Mouse (Mus musculus): ENCODE results near the gene Aldh8a1. TPM values are rescaled to one million over a fixed set of nuclear protein-coding genes. Genes with fewer than 3 reads are reported as not detected.
"Not testable (repeated sequence)": the region's sequence is repeated elsewhere in the genome, so short reads cannot be mapped to it uniquely, and the experiment has no call there.

Gene Aldh8a1
- polyA plus RNA-seq, 1 experiment from 2014 or later, result 0.19 TPM

DNA sequence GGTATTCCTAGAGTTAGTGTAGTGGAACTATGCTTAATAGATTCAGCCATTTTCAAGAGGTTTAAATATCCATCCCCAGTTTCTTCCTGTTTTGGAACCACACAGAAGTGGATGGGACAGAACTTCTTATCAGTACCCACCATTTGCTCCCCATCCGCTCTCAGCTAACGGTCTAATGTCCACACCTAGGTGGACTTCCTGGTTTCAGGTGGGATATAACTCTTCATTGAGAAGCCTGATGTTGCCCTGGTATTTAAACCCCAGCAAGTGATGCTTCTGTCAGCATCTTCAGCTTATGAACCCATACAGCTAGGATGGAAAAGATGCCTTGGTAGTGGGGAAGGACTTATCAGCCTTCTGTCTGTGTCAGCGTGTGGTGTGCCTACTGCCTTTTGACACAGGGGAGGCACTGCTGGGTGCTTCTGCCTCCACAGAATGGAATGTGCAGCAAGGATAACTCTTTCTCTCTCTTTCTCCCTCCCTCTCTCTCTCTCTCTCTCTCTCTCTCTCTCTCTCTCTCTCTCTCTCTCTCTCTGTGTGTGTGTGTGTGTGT lies 8.1 kb downstream of the Aldh8a1 start:
- Histone ChIP-seq H3K27me3 (ENCODE audit: insufficient read depth, poor library complexity, severe bottlenecking) (no peaks in the 10 kb centered on the region), H3K4me1 (peaks cover 19% of the 10 kb centered on the region), H3K4me3 (no peak overlapping the region), H3K9me3 (no peaks in the 10 kb centered on the region), H3K27ac (no peak overlapping the region), H3K36me3 (no peaks in the 10 kb centered on the region)
- WGBS, result 58% methylated on average over 3 of the region's 3 CpGs
- DNase-seq (ENCODE audit: low spot score), result no peak

DNA sequence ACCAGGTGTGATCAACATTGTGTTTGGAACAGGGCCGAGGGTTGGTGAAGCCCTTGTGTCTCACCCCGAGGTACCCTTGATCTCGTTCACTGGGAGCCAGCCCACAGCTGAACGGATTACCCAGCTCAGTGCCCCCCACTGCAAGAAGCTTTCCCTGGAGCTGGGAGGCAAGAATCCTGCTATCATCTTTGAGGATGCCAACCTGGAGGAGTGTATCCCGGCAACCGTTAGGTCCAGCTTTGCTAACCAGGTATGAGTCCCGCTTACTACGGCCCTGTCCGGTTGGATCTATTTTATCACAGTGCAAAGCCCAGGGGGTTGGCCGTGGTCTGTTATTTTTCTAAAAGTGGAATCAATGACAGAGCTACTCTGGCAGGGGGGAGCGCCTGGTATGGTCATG lies 12.0 kb downstream of the Aldh8a1 start:
- DNase-seq (ENCODE audit: low spot score), result no peak
- Histone ChIP-seq H3K27ac (no peak overlapping the region), H3K27me3 (ENCODE audit: insufficient read depth, poor library complexity, severe bottlenecking) (no peaks in the 10 kb centered on the region), H3K36me3 (no peaks in the 10 kb centered on the region), H3K4me3 (no peak overlapping the region), H3K4me1 (peaks cover 19% of the 10 kb centered on the region), H3K9me3 (no peaks in the 10 kb centered on the region)
- 81% methylated on average over 11 of the region's 11 CpGs for WGBS

DNA sequence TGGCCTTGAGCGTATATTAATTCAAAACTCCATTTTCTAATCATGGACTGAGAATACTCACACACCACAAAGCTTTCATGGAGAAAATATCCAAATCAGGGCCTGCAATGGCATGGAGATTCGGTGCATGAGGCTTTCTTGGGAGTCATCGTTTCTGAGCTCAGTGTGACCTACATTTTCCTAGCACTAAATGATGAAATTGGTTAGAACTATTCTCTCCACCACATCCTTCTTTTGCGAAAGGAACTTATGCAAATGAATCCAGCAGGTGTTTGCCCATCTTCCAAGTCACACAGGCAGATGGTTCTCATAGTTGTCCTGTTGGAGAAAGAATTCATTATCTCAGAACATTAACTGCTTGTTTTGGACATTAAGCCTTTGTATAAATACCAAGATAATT lies 13.3 kb downstream of the Aldh8a1 start:
- H3K27me3 ChIP-seq (ENCODE audit: insufficient read depth, poor library complexity, severe bottlenecking), result no peaks in the 10 kb centered on the region
- peaks cover 18% of the 10 kb centered on the region for H3K4me1 ChIP-seq
- no peak overlapping the region for H3K4me3 ChIP-seq
- H3K27ac ChIP-seq, result no peak overlapping the region
- H3K36me3 ChIP-seq, result no peaks in the 10 kb centered on the region
- H3K9me3 ChIP-seq, result no peaks in the 10 kb centered on the region
- WGBS, result 83% methylated on average over 4 of the region's 4 CpGs
- no peak for DNase-seq (ENCODE audit: low spot score)

DNA sequence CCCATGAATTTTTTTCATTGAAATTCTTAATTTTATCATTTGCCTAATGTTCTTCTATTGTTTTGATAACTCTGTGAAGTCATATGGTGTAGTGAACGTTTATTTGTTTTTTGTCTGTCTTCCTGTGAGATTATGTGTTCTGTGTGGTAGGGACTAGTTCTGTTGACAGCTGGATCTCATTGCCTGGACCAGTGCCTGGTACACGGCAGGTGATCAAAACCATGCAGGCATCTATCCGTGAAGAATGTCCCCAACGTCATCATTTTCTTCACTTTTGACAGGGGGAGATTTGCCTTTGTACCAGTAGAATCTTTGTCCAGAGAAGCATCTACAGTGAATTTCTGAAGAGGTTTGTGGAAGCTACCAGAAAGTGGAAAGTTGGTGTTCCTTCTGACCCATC lies 14.2 kb downstream of the Aldh8a1 start:
- Histone ChIP-seq H3K27me3 (ENCODE audit: insufficient read depth, poor library complexity, severe bottlenecking) (no peaks in the 10 kb centered on the region), H3K27ac (no peak overlapping the region), H3K36me3 (no peaks in the 10 kb centered on the region), H3K4me3 (no peak overlapping the region), H3K4me1 (peaks cover 13% of the 10 kb centered on the region), H3K9me3 (no peaks in the 10 kb centered on the region)
- DNase-seq (ENCODE audit: low spot score), result peak; percentile 27
- 66% methylated on average over 4 of the region's 4 CpGs for WGBS

DNA sequence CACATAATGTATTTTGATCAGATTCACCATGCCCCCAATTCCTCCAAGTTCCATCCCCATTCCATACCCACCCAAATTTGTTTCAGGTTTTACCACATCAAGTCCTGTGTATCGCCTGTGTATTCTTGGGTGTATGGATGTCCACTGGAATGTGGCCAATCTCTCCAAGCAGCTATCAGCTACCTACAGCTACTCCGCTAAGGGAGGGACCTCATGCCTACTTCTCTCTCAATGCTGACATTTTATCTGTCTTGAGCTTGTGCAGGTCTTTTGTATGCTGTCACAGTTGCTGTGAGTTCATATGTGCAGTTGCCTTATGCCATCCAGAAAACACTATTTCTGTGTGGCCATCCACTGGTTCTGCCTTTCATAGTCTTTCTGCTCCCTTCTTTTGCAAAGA lies 16.3 kb downstream of the Aldh8a1 start:
- H3K27ac ChIP-seq, result no peak overlapping the region
- DNase-seq (ENCODE audit: low spot score), result peak; percentile 3
- H3K4me1 ChIP-seq, result peaks cover 23% of the 10 kb centered on the region
- WGBS, result 67% methylated on average over 2 of the region's 2 CpGs
- H3K9me3 ChIP-seq, result no peaks in the 10 kb centered on the region
- H3K36me3 ChIP-seq, result no peaks in the 10 kb centered on the region
- no peak overlapping the region for H3K4me3 ChIP-seq
- no peaks in the 10 kb centered on the region for H3K27me3 ChIP-seq (ENCODE audit: insufficient read depth, poor library complexity, severe bottlenecking)

DNA sequence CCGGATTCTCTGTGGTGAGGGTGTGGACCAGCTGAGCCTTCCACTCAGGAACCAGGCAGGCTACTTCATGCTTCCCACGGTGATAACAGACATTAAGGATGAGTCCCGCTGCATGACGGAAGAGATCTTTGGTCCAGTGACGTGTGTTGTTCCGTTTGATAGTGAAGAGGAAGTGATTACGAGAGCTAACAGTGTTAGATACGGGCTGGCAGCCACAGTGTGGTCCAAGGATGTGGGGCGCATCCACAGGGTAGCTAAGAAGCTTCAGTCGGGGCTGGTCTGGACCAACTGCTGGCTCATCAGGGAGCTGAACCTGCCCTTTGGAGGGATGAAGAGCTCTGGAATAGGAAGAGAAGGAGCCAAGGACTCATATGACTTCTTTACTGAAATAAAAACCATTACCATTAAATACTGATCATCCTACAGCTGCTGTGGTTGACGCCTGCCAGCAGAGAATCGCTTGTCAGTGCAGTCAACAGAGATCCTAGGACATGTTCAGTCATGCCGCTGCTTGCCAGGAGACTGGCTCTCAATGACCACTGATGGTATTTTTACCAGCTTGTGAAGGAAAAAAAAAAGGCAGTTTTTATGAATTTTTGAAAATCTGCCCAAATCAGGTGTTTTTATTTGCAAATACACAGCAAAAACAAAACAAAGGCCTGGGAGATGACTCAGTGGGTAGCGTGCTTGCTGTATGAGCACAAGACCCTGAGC lies 18.5 kb downstream of the Aldh8a1 start:
- 53% methylated on average over 14 of the region's 14 CpGs for WGBS
- Histone ChIP-seq H3K9me3 (no peaks in the 10 kb centered on the region), H3K4me1 (peaks cover 32% of the 10 kb centered on the region), H3K36me3 (no peaks in the 10 kb centered on the region), H3K27me3 (ENCODE audit: insufficient read depth, poor library complexity, severe bottlenecking) (no peaks in the 10 kb centered on the region), H3K4me3 (no peak overlapping the region), H3K27ac (no peak overlapping the region)
- DNase-seq (ENCODE audit: low spot score), result peak; percentile 73

DNA sequence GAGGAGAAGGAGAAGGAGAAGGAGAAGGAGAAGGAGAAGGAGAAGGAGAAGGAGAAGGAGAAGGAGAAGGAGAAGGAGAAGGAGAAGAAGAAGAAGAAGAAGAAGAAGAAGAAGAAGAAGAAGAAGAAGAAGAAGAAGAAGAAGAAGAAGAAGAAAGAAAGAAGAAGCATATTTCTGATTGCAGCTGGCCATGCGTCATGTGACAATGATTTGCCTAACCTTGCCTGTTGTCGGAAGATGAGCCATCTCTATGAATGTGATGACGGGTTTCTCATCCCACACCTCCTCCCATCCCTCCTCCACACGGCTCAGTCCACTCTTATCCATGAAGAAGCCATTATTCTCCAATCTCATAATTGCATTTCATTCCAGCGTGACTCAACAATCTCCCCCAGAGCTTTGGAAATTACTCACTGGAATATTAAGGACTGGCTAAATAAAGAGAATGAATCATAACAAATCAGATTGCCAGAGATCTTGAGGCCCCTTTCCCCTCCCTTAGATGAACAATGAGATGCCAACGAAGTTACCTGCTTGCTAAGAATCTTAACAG lies 21.9 kb downstream of the Aldh8a1 start:
- not testable (repeated sequence) for H3K36me3 ChIP-seq; H3K27me3 ChIP-seq (ENCODE audit: insufficient read depth, poor library complexity, severe bottlenecking); H3K9me3 ChIP-seq; H3K4me3 ChIP-seq
- Histone ChIP-seq H3K4me1 (peaks cover 50% of the 10 kb centered on the region), H3K27ac (peak overlapping the region; percentile 77)
- peak; percentile 41 for DNase-seq (ENCODE audit: low spot score)
- WGBS, result 70% methylated on average over 6 of the region's 6 CpGs

DNA sequence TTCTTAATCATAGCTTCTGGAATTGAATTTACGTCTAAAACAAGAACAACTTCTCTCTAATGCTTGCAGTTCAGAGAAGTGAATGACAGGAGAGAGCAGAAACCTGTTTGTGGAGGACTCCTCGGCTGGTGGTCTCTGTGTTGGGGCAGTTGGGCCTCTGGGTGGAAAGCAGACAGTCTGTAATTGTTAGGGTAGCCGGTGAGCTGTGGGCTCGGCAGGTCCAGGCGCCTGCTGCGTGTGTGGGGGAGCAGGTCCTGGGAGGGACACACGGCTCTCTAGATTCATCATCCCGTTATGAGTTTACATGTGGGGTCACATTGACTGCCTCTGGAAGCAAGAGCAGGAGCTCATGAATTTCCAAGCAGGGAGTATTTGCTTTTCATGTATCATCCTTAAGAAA lies 22.5 kb downstream of the Aldh8a1 start:
- H3K4me1 ChIP-seq, result peaks cover 50% of the 10 kb centered on the region
- DNase-seq (ENCODE audit: low spot score), result no peak
- H3K27me3 ChIP-seq (ENCODE audit: insufficient read depth, poor library complexity, severe bottlenecking), result no peaks in the 10 kb centered on the region
- H3K4me3 ChIP-seq, result no peak overlapping the region
- H3K9me3 ChIP-seq, result no peaks in the 10 kb centered on the region
- 26% methylated on average over 8 of the region's 8 CpGs for WGBS
- peak overlapping the region; percentile 77 for H3K27ac ChIP-seq
- no peaks in the 10 kb centered on the region for H3K36me3 ChIP-seq

DNA sequence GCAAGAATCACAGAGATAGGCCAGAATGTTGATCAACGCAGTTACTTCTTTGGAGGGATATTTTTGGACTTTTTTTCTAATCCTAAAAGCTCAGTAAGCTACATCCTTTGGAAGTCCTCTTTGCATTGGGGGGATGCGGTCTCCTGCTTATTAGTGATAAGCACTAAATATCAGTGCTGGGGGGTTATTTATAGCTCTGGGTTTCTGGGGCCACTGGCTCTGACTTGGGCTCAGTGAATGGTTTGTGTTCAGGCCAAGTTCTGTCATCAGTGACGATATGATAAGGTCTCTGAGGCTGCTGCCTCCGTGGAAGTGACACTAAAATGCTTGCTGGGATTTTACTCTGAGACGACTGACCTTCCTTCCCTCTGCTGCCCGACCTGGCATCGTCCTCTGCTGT lies 22.9 kb downstream of the Aldh8a1 start:
- WGBS, result 11% methylated on average over 7 of the region's 7 CpGs

DNA sequence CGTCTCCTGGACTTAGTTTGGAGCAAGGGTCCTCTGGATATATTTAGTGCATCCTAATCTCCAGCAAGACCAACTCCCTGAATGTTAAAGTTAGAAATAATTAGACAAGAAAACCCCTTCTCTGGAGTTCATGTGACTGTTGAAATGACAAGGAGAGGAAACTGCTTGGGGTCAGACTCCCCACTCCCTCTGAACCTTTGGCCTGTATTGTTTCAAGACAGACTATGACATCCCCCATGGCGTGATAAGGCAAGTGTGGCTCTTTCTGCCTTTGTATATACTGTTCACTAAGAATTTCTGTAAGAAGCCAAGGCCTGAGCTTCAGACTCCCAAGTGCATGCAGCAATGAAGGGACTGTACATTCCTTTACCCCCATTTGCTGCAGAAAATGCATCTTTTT lies 23.4 kb downstream of the Aldh8a1 start:
- peak; percentile 70 for DNase-seq (ENCODE audit: low spot score)
- peaks cover 47% of the 10 kb centered on the region for H3K4me1 ChIP-seq
- H3K27me3 ChIP-seq (ENCODE audit: insufficient read depth, poor library complexity, severe bottlenecking), result no peaks in the 10 kb centered on the region
- WGBS, result 10% methylated on average over 2 of the region's 2 CpGs
- H3K36me3 ChIP-seq, result no peaks in the 10 kb centered on the region
- H3K4me3 ChIP-seq, result no peak overlapping the region; the same call in 1 of the 2 replicates
- H3K9me3 ChIP-seq, result no peaks in the 10 kb centered on the region
- peak overlapping the region; percentile 77 for H3K27ac ChIP-seq

More for the DNA sequence above, 22.9 kb downstream of the Aldh8a1 start:
- DNase-seq (ENCODE audit: low spot score), result peak; percentile 77
- Histone ChIP-seq H3K9me3 (no peaks in the 10 kb centered on the region), H3K27ac (peak overlapping the region; percentile 77), H3K36me3 (no peaks in the 10 kb centered on the region), H3K4me1 (peaks cover 50% of the 10 kb centered on the region), H3K4me3 (no peak overlapping the region; the same call in 1 of the 2 replicates), H3K27me3 (ENCODE audit: insufficient read depth, poor library complexity, severe bottlenecking) (no peaks in the 10 kb centered on the region)

DNA sequence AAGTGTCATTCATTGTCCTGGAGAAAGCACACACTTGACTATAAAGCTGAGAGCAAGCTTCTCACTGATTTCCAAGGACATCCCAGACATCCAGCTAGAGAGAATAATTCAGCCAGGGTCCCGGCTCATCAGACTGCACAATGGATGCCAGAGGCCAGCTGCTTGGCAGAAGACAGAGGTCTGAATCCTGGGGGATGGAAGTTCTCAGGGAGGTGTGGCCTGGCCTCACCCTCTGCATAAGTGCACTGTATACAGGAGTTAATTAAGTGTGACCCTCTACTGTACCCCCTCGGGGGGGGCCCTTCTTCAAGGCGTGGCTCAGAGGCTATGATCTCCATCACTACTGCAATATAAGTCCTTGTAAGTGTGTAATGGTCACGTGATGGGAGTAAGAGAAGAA lies 24.2 kb downstream of the Aldh8a1 start:
- Histone ChIP-seq H3K4me1 (peaks cover 46% of the 10 kb centered on the region), H3K27me3 (ENCODE audit: insufficient read depth, poor library complexity, severe bottlenecking) (no peaks in the 10 kb centered on the region), H3K9me3 (no peaks in the 10 kb centered on the region), H3K36me3 (no peaks in the 10 kb centered on the region), H3K4me3 (no peak overlapping the region), H3K27ac (peak overlapping the region; percentile 77)
- WGBS, result 63% methylated on average over 4 of the region's 4 CpGs
- peak; percentile 63 for DNase-seq (ENCODE audit: low spot score)

DNA sequence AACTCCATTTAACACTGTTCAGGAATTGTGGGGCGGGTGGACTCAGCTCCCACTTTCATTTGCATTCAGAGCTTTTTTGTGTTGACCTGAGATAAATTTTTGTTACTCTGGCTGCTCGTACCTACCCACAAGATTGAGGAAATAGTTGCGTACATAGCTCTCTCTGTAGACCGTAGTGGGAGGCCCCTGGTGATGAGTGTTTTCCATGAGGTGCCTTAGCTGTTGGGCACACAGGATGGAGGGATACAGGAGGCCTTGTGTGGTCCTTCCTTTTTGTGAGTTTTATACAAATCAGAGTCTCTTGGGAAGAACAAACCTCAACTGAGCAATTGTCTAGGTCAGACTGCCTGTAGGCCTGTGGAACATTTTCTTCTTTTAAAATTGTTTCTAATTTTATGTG lies 27.7 kb downstream of the Aldh8a1 start:
- no peak for DNase-seq (ENCODE audit: low spot score)

DNA sequence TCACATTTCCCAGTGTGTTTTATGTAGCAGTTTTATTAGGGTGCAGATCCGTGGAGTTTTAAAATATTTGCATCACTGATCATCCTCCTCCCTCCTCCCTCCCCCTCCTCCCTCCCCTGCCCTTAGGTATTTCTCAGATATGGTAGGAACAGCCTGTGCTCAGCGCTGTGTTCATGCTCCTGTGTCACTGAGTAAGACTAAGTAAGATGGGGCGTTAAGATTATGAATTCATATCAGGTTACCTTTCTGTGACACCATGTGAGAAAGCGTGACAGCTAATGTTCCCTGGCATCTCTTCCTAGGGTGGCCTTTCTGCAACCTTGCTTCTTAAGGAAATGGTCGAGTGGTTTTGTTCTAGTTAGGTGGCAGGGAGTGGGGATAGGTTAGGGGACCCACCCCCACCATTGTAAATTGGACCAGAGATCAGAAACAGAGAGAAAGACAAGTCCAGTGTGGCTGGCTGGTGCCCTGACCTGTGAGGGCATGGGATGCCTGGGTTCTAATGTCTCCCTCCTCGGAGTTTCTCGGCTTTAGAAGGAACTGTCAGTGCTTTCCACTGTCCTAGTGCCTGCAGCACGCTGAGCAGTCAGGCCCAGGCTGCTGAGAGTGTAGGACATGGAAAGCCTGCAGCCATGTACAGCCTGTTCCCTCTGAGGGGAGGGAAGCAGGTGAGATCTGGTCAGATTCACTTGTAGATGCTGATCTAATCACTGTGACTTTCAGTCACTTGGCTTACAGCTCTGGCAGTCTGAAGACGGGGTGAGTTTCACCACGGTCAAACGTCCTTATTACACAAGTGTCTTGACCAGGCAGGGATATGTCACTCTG lies 28.8 kb downstream of the Aldh8a1 start:
- DNase-seq (ENCODE audit: low spot score), result no peak
- Histone ChIP-seq H3K36me3 (no peaks in the 10 kb centered on the region), H3K27ac (no peak overlapping the region; the same call in 1 of the 2 replicates), H3K9me3 (no peaks in the 10 kb centered on the region), H3K4me3 (no peak overlapping the region), H3K27me3 (ENCODE audit: insufficient read depth, poor library complexity, severe bottlenecking) (no peaks in the 10 kb centered on the region), H3K4me1 (peaks cover 19% of the 10 kb centered on the region)
- 81% methylated on average over 11 of the region's 11 CpGs for WGBS

More for the DNA sequence above, 27.7 kb downstream of the Aldh8a1 start:
- Histone ChIP-seq H3K27ac (no peak overlapping the region), H3K4me3 (no peak overlapping the region), H3K36me3 (no peaks in the 10 kb centered on the region), H3K4me1 (peaks cover 30% of the 10 kb centered on the region), H3K9me3 (no peaks in the 10 kb centered on the region), H3K27me3 (ENCODE audit: insufficient read depth, poor library complexity, severe bottlenecking) (no peaks in the 10 kb centered on the region)
- WGBS, result 82% methylated on average over 4 of the region's 4 CpGs
